Mouse (Mus musculus): ENCODE results near the gene Rbfox2. TPM values are rescaled to one million over a fixed set of nuclear protein-coding genes. Genes with fewer than 3 reads are reported as not detected.
A peak's percentile ranks its signal among the peaks of the same experiment; 100 is the strongest.
"Not testable (repeated sequence)": the region's sequence is repeated elsewhere in the genome, so short reads cannot be mapped to it uniquely, and the experiment has no call there.

Rbfox2 gene
- polyA plus RNA-seq, 1 experiment from 2014 or later = 87.6 TPM

DNA sequence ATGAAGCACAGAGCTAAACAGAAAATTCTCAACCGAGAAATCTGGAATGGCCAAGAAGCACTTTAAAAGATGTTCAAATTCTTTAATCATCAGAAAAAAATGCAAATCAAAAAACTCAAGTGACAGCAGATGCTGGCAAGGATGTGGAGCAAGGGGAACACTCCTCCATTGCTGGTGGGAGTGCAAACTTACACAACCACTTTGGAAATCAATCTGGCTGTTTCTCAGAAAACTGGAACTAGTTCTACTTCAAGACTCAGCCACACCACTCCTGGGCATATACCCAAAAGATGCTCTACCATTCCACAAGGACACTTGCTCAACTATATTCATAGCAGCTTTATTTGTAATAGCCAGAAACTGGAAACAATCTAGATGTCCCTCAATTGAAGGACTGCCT is 37.3 kb downstream of the Rbfox2 start:
- ATAC-seq (ENCODE audit: insufficient number of reproducible peaks, low FRiP score); H3K27ac ChIP-seq (ENCODE audit: poor library complexity, severe bottlenecking); H3K4me2 ChIP-seq; H3K4me3 ChIP-seq; H3K36me3 ChIP-seq; H3K9me3 ChIP-seq (replicated peaks); H3K27me3 ChIP-seq (replicated peaks); H3K9ac ChIP-seq: not testable (repeated sequence)
- 89% methylated on average over 1 of the region's 1 CpGs for WGBS
- H3K4me1 ChIP-seq (replicated peaks) = peaks cover 61% of the 10 kb centered on the region

DNA sequence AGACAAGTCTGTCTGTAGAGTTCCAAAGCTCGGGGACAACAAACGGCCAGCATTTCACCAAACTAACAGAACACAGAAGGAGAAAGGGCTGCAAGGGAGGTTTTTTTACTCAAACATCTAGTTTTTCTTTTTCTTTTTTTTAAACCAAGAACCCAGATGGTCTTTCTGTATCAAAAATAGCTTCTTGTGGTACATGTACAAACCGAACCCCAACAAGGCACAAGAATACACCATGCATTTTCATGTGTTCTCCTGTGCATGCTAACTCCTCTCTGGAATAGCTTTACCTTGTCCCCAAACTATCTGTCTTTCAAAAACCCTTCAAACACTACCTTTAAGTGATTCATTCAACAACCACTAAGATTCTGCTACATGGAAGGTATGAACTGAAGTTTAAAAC is 38.4 kb downstream of the Rbfox2 start:
- no peak overlapping the region for H3K4me3 ChIP-seq
- no peaks in the 10 kb centered on the region for H3K36me3 ChIP-seq
- ATAC-seq (ENCODE audit: insufficient number of reproducible peaks, low FRiP score) = no peak
- no peak overlapping the region for H3K4me2 ChIP-seq
- no peak overlapping the region for H3K27ac ChIP-seq (ENCODE audit: poor library complexity, severe bottlenecking)
- no peak overlapping the region for H3K9ac ChIP-seq
- peaks cover 54% of the 10 kb centered on the region for H3K4me1 ChIP-seq (replicated peaks)
- WGBS = 66% methylated on average over 3 of the region's 3 CpGs
- no peaks in the 10 kb centered on the region for H3K9me3 ChIP-seq (replicated peaks)
- H3K27me3 ChIP-seq (replicated peaks) = no peaks in the 10 kb centered on the region

DNA sequence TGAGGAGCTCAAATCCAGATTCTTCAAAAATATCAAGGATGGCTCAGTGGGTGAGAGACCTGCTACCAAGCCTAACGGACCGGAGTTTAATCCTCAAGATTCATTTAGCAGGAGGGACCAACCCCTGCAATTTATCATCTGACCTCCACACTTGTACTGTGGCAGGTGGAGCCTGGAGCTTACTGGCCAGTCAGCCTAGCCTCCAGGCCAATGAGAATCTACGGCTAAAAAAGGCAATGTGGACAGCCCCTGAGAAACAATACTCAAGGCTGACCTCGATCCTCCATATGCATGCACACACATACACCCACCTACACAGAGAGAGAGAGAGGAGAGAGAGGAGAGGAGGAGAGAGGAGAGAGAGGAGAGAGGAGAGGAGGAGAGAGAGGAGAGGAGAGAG is 41.5 kb downstream of the Rbfox2 start:
- 23% methylated on average over 4 of the region's 4 CpGs for WGBS
- ATAC-seq (ENCODE audit: insufficient number of reproducible peaks, low FRiP score) = 0 out of 2 replicates have a peak, but pooled peaks have one; percentile 55
- H3K27ac ChIP-seq (ENCODE audit: poor library complexity, severe bottlenecking) = peak overlapping the region; percentile 70; the same call in 1 of the 2 replicates
- peaks cover 44% of the 10 kb centered on the region for H3K4me1 ChIP-seq (replicated peaks)
- H3K9ac ChIP-seq = peak overlapping the region; percentile 60
- H3K27me3 ChIP-seq (replicated peaks) = no peaks in the 10 kb centered on the region
- H3K36me3 ChIP-seq = no peaks in the 10 kb centered on the region
- H3K4me2 ChIP-seq = peak overlapping the region; percentile 45
- H3K9me3 ChIP-seq (replicated peaks) = no peaks in the 10 kb centered on the region
- H3K4me3 ChIP-seq = no peak overlapping the region

GRCm38 (mm10) chr15:77264314-77264713 is 42.5 kb downstream of the Rbfox2 start:
- Histone ChIP-seq H3K4me2 (no peak overlapping the region), H3K27me3 (replicated peaks) (no peaks in the 10 kb centered on the region), H3K9ac (no peak overlapping the region), H3K4me3 (no peak overlapping the region), H3K27ac (ENCODE audit: poor library complexity, severe bottlenecking) (no peak overlapping the region), H3K9me3 (replicated peaks) (no peaks in the 10 kb centered on the region), H3K36me3 (no peaks in the 10 kb centered on the region), H3K4me1 (replicated peaks) (peaks cover 47% of the 10 kb centered on the region)
- ATAC-seq (ENCODE audit: insufficient number of reproducible peaks, low FRiP score) = no peak
- 89% methylated on average over 5 of the region's 5 CpGs for WGBS

DNA sequence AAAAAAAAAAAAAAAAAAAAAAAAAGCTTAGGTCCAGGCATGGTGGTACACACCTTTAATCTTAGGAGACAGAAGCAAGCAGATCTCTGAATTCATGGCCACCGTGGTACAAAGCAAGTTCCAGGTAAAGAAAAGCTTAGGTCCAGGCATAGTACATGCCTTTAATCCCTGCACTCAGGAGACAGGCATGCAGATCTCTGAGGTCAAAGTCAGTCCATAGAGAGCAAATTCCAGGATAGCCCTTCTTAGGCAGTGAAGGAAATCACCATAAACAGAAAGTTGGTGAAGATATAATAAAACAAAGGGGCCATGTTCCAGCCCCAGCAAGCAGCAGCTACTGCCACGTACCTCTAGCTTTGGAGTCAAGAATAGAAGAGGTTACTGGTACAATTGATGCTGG is 44.0 kb downstream of the Rbfox2 start:
- Histone ChIP-seq H3K4me3 (no peak overlapping the region), H3K4me1 (replicated peaks) (peaks cover 51% of the 10 kb centered on the region), H3K9ac (no peak overlapping the region), H3K27ac (ENCODE audit: poor library complexity, severe bottlenecking) (no peak overlapping the region), H3K9me3 (replicated peaks) (no peaks in the 10 kb centered on the region), H3K27me3 (replicated peaks) (no peaks in the 10 kb centered on the region), H3K36me3 (no peaks in the 10 kb centered on the region), H3K4me2 (no peak overlapping the region)
- WGBS = 83% methylated on average over 2 of the region's 2 CpGs
- ATAC-seq (ENCODE audit: insufficient number of reproducible peaks, low FRiP score) = no peak

DNA sequence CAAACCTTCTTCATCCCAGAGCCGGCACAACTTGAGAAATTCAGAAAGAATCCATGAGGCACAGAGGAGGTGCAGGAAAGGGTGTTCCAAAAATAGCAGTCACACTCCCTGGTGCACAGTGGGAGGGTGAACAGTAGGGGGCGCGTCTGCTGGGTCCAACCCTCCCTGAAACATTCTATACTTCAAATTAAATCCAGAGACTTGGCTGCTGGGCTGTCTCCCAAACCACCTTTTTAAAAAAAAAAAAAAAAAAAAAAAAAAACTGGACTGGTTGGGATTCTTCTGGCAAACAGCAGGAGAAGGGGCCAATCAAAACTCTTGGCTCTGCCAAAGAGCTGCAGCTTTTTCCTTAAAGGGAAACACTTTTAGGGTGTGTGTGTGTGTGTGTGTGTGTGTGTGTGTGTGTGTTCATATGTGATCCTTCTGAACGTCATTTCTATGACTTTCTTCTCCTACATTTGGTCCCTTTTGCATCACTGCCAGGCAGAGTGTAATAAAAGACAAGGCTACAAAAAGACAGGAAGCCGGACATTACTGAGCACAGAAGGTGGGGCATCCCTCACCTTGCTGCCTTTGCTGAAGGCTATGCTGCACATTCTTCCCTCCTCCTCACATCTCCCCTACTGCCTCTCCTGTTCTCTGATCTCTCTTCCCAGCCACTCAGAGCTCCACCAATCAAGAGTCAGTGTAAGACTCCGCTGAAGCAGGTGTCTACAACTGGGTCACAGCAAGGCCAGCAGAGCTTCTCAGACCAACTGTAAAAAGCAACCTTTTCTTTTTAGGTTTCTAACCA is 49.2 kb downstream of the Rbfox2 start:
- H3K36me3 ChIP-seq = no peaks in the 10 kb centered on the region
- H3K27ac ChIP-seq (ENCODE audit: poor library complexity, severe bottlenecking) = peak overlapping the region; percentile 58
- no peak; the same call in 1 of the 2 replicates for ATAC-seq (ENCODE audit: insufficient number of reproducible peaks, low FRiP score)
- peaks cover 54% of the 10 kb centered on the region for H3K4me1 ChIP-seq (replicated peaks)
- H3K9ac ChIP-seq = 0 out of 2 replicates have a peak overlapping the region, but pooled peaks have one; percentile 39
- no peaks in the 10 kb centered on the region for H3K27me3 ChIP-seq (replicated peaks)
- 18% methylated on average over 6 of the region's 6 CpGs for WGBS
- no peak overlapping the region for H3K4me3 ChIP-seq
- H3K9me3 ChIP-seq (replicated peaks) = no peaks in the 10 kb centered on the region
- peak overlapping the region; percentile 45 for H3K4me2 ChIP-seq

DNA sequence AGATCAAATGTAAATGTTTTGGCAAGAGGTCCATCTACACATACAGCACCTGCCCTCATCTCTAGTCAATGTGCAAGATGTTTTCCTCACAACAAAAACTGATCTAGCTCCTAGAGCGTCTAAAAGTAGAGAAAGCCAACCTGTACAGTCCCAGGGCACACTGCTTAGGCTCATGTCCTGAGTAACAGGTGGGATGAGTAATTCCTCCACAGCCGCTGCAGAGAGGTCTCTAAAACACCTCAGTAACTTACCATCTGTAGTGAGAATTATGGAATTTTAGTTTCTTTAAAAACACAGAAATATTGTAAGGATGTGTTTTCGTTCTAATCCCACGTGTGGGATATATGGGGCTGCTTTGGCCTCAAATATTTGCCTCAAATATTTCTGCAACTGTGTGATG is 50.0 kb downstream of the Rbfox2 start:
- peak overlapping the region; percentile 45 for H3K4me2 ChIP-seq
- no peaks in the 10 kb centered on the region for H3K27me3 ChIP-seq (replicated peaks)
- H3K9ac ChIP-seq = 0 out of 2 replicates have a peak overlapping the region, but pooled peaks have one; percentile 39
- no peak overlapping the region for H3K4me3 ChIP-seq
- 77% methylated on average over 4 of the region's 4 CpGs for WGBS
- no peak for ATAC-seq (ENCODE audit: insufficient number of reproducible peaks, low FRiP score)
- H3K36me3 ChIP-seq = no peaks in the 10 kb centered on the region
- peaks cover 56% of the 10 kb centered on the region for H3K4me1 ChIP-seq (replicated peaks)
- H3K9me3 ChIP-seq (replicated peaks) = no peaks in the 10 kb centered on the region
- H3K27ac ChIP-seq (ENCODE audit: poor library complexity, severe bottlenecking) = peak overlapping the region; percentile 58; the same call in 1 of the 2 replicates

GRCm38 (mm10) chr15:77254636-77255035 is 52.2 kb downstream of the Rbfox2 start:
- no peak overlapping the region for H3K9ac ChIP-seq
- H3K27me3 ChIP-seq (replicated peaks) = no peaks in the 10 kb centered on the region
- H3K4me3 ChIP-seq = no peak overlapping the region
- H3K4me2 ChIP-seq = no peak overlapping the region
- WGBS = 32% methylated on average over 1 of the region's 1 CpGs
- H3K4me1 ChIP-seq (replicated peaks) = peaks cover 54% of the 10 kb centered on the region
- ATAC-seq (ENCODE audit: insufficient number of reproducible peaks, low FRiP score) = no peak
- peak overlapping the region; percentile 75 for H3K27ac ChIP-seq (ENCODE audit: poor library complexity, severe bottlenecking)
- H3K36me3 ChIP-seq = no peaks in the 10 kb centered on the region; the same call in 1 of the 2 replicates
- H3K9me3 ChIP-seq (replicated peaks) = no peaks in the 10 kb centered on the region

- ATAC-seq (ENCODE audit: insufficient number of reproducible peaks, low FRiP score) = 0 out of 2 replicates have a peak, but pooled peaks have one; percentile 51
- H3K4me1 ChIP-seq (replicated peaks) = peaks cover 49% of the 10 kb centered on the region
- no peak overlapping the region for H3K9ac ChIP-seq
- H3K36me3 ChIP-seq = no peaks in the 10 kb centered on the region; the same call in 1 of the 2 replicates
- no peak overlapping the region for H3K4me2 ChIP-seq
- no peak overlapping the region for H3K4me3 ChIP-seq
- 59% methylated on average over 2 of the region's 2 CpGs for WGBS
- peak overlapping the region; percentile 75 for H3K27ac ChIP-seq (ENCODE audit: poor library complexity, severe bottlenecking)
- no peaks in the 10 kb centered on the region for H3K9me3 ChIP-seq (replicated peaks)
- no peaks in the 10 kb centered on the region for H3K27me3 ChIP-seq (replicated peaks)
Observed at GRCm38 (mm10) chr15:77254128-77254527, 52.7 kb downstream of the Rbfox2 start.

DNA sequence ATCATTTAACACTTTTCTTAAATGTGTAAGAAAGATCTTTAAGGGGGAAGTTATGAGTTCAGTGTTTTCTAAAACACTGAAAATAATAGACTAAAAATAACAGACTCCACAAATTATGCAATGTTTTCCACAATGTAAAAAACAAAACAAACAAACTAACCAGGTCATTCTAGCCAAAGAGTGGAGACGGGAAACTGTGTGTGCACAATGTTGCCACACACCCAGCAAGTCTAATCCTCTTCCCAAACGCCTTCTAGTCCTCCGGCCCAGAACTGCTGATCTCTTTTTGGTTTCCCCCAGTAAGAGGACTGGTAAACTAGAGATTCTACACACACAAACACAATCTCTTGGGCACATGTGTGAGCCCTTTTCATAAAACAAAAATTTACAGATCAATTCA is 55.1 kb downstream of the Rbfox2 start:
- Histone ChIP-seq H3K4me1 (replicated peaks) (peaks cover 37% of the 10 kb centered on the region), H3K36me3 (no peaks in the 10 kb centered on the region; the same call in 1 of the 2 replicates), H3K4me3 (no peak overlapping the region), H3K4me2 (no peak overlapping the region), H3K27ac (ENCODE audit: poor library complexity, severe bottlenecking) (no peak overlapping the region), H3K9me3 (replicated peaks) (no peaks in the 10 kb centered on the region), H3K27me3 (replicated peaks) (no peaks in the 10 kb centered on the region), H3K9ac (no peak overlapping the region)
- no peak for ATAC-seq (ENCODE audit: insufficient number of reproducible peaks, low FRiP score)
- WGBS = 85% methylated on average over 3 of the region's 3 CpGs

GRCm38 (mm10) chr15:77250806-77251205 is 56.0 kb downstream of the Rbfox2 start:
- Histone ChIP-seq H3K4me3 (no peak overlapping the region), H3K9me3 (replicated peaks) (no peaks in the 10 kb centered on the region), H3K4me1 (replicated peaks) (peaks cover 42% of the 10 kb centered on the region), H3K4me2 (no peak overlapping the region), H3K27me3 (replicated peaks) (no peaks in the 10 kb centered on the region), H3K36me3 (no peaks in the 10 kb centered on the region; the same call in 1 of the 2 replicates), H3K27ac (ENCODE audit: poor library complexity, severe bottlenecking) (no peak overlapping the region), H3K9ac (no peak overlapping the region)
- WGBS = 81% methylated on average over 2 of the region's 2 CpGs
- no peak for ATAC-seq (ENCODE audit: insufficient number of reproducible peaks, low FRiP score)
